Mouse (Mus musculus) small intestine, adult 2 months (tissue): Measurements from ENCODE around the gene Lipm. TPM values are rescaled to one million over a fixed set of nuclear protein-coding genes. Genes with fewer than 3 reads are reported as not detected.

Source experiments
- H3K27ac ChIP-seq: fragments of 200-500 bp; 2 replicates; pipeline ENCODE4 v1.5.1; 2012; ENCODE audit warnings: low read depth, low read length, control low read depth, inconsistent platforms; ENCODE audit not compliant: insufficient read depth
- H3K27me3 ChIP-seq: fragments of 200-500 bp; 2 replicates; pipeline ENCODE4 v1.6.1; 2012; ENCODE audit warnings: mild to moderate bottlenecking, moderate library complexity, low read length, inconsistent platforms; ENCODE audit not compliant: control insufficient read depth, insufficient read depth
- H3K36me3 ChIP-seq: fragments of 200-500 bp; 2 replicates; pipeline ENCODE4 v1.6.1; 2012; ENCODE audit warnings: mild to moderate bottlenecking, low read length, control low read depth, inconsistent platforms; ENCODE audit not compliant: control insufficient read depth, insufficient read depth
- H3K4me1 ChIP-seq: fragments of 200-500 bp; 2 replicates; pipeline ENCODE4 v1.6.1; 2012; ENCODE audit warnings: low read length, inconsistent platforms, mixed read lengths; ENCODE audit not compliant: control insufficient read depth, insufficient read depth, insufficient read length
- H3K4me3 ChIP-seq: fragments of 200-500 bp; 2 replicates; pipeline ENCODE4 v1.5.1; 2012; ENCODE audit warnings: low read depth, mild to moderate bottlenecking, control low read depth, inconsistent platforms, low read length, moderate library complexity
- CTCF ChIP-seq: fragments of 200-500 bp; IDR thresholded peaks from 2 replicates; pipeline ENCODE4 v1.5.1; 2012; ENCODE audit warnings: low read depth, mild to moderate bottlenecking, control low read depth, inconsistent platforms, low read length, moderate library complexity, mixed read lengths; ENCODE audit not compliant: insufficient replicate concordance, insufficient read length; ENCODE audit errors: extremely low read depth
- POLR2A ChIP-seq: fragments of 200-500 bp; IDR thresholded peaks from 2 replicates; pipeline ENCODE4 v1.6.1; 2012; ENCODE audit warnings: low read depth, mild to moderate bottlenecking, control low read depth, inconsistent platforms, low read length, moderate library complexity
- WGBS: fragments of 180-500 bp; shearing (Covaris S2); methylation state at CpG from one replicate; pipeline ENCODE4 v1.1.7; 2018; 5-methylcytosine and 5-hydroxymethylcytosine counted together
- polyA plus RNA-seq: library from polyadenylated mRNA; depleted of rRNA; stranded (reverse); fragments of >200 nt; gene quantifications from 2 replicates; pipeline ENCODE4 v1.2.3, GENCODE M21; 2012; rRNA removed

Gene Lipm
- polyA plus RNA-seq = not detected in 2 replicates

GRCm38 (mm10) chr19:34100633-34101032 is at the start of gene Lipm:
TSS of gene Lipm (plus strand) at chr19:34100933.
- Histone ChIP-seq H3K36me3 (no peaks in the 10 kb centered on the region), H3K4me1 (no peaks in the 10 kb centered on the region), H3K4me3 (no peak within 1 kb of the TSS), H3K27me3 (no peaks in the 10 kb centered on the region), H3K27ac (no peak within 1 kb of the TSS)
- TF ChIP-seq CTCF = no peak
- no peak for TF ChIP-seq POLR2A
- 83% methylated on average over 4 of the region's 4 CpGs for WGBS

- TF ChIP-seq POLR2A = no peak
- TF ChIP-seq CTCF = no peak
- Histone ChIP-seq H3K4me3 (no peak overlapping the region), H3K4me1 (no peaks in the 10 kb centered on the region), H3K27ac (no peak overlapping the region), H3K36me3 (no peaks in the 10 kb centered on the region), H3K27me3 (no peaks in the 10 kb centered on the region)
- WGBS = 77% methylated on average over 3 of the region's 3 CpGs
Observed at GRCm38 (mm10) chr19:34051502-34051901, 49.2 kb upstream of the Lipm start.

- Histone ChIP-seq H3K27ac (no peak overlapping the region), H3K27me3 (no peaks in the 10 kb centered on the region), H3K4me1 (no peaks in the 10 kb centered on the region), H3K36me3 (no peaks in the 10 kb centered on the region), H3K4me3 (no peak overlapping the region)
- no peak for TF ChIP-seq CTCF
- TF ChIP-seq POLR2A = no peak
- WGBS = 25% methylated on average over 1 of the region's 1 CpGs
Observed at GRCm38 (mm10) chr19:34063547-34063946, 37.2 kb upstream of the Lipm start.

- H3K36me3 ChIP-seq = no peaks in the 10 kb centered on the region
- H3K4me1 ChIP-seq = no peaks in the 10 kb centered on the region
- no peaks in the 10 kb centered on the region for H3K27me3 ChIP-seq
- H3K4me3 ChIP-seq = no peak overlapping the region
- WGBS = 89% methylated on average over 4 of the region's 4 CpGs
- TF ChIP-seq CTCF (no peak), POLR2A (no peak)
- H3K27ac ChIP-seq = no peak overlapping the region
Observed at GRCm38 (mm10) chr19:34064059-34064458, 36.7 kb upstream of the Lipm start.

DNA sequence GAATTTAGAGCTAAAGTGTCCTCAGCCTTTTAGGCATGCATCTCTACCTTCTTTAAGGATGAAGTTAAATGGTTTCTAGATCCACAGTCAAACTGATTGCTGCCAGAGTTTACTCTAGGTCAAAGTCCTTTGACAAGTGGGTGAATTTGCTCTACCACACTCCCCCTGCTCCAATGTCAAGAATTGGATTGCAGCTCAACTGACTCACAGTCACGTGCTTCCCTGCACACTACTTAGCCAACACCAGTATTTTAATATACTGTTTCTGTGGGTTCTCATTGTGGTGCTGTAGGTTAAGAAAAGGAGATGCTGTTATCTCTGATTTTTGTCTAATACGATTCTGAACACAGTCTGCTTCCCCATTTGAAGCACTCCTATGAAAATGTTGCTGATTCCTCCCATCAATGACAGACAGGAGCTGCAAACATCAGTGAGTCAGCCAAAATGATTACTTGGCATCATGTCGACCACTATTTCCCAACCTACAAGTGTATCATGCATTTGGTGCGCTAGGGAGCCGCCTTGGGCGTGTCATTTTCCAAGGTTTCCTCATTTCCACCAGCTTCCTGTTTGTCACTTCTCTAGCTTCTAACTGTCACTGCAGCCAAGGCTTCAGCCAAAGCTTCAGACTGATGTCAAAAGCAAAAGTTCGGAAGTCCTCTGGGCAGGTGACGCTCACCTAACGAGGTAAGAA is 33.8 kb upstream of the Lipm start, which contains the start of gene Lipn:
Gene Lipn (plus strand): TSS at position 580 of the 694 bp plus-strand sequence.
- no peak within 1 kb of the TSS for H3K27ac ChIP-seq
- no peak within 1 kb of the TSS for H3K4me3 ChIP-seq
- no peaks in the 10 kb centered on the region for H3K36me3 ChIP-seq
- no peaks in the 10 kb centered on the region for H3K4me1 ChIP-seq
- TF ChIP-seq POLR2A = no peak
- TF ChIP-seq CTCF = no peak
- 60% methylated on average over 9 of the region's 9 CpGs for WGBS
- no peaks in the 10 kb centered on the region for H3K27me3 ChIP-seq

DNA sequence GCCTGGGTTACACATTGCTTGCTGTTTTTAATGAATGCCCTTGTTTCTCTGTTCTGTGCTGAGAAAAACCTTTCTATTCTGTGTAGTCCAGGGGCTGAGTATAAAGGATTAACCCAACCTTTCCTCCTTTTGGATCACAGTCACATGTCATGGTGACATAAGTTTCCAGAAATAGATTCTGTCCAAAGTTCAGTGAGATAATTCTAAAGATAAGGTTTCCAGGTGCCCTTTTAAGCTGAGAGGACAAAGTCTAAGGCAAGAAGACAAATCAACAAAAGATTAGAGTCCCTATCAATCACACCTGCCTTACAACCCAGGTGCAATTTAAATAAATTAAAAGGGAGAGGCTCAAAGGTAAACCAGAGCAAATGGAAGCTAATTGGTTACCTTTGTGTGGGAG is 26.5 kb upstream of the Lipm start:
- H3K4me3 ChIP-seq = no peak overlapping the region
- TF ChIP-seq CTCF = no peak
- peaks cover 8% of the 10 kb centered on the region; the same call in 1 of the 2 replicates for H3K4me1 ChIP-seq
- H3K27me3 ChIP-seq = no peaks in the 10 kb centered on the region
- H3K36me3 ChIP-seq = no peaks in the 10 kb centered on the region
- peak overlapping the region; percentile 83 for H3K27ac ChIP-seq

DNA sequence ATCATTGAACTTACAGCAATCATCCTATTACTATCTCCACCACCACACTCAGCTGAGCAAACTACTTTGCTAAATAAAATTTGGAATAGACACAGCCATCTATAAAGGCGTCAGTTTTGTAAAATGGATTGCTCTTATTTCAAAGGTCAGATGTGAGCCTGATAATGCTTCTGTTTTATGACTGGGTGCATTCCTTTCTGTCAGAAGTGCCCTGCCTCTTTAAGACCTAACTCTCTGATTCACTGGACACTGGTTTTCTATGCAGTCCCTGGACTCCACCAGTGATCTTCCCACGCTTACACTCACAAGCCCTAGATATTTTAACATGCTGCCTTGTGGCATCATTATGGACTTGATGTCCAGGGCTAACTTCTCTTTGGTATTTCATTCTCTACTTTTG is 22.6 kb upstream of the Lipm start:
- TF ChIP-seq POLR2A (no peak), CTCF (no peak)
- WGBS = 34% methylated on average over 2 of the region's 2 CpGs

More for the DNA sequence above, 22.6 kb upstream of the Lipm start:
- no peak overlapping the region for H3K27ac ChIP-seq
- peaks cover 8% of the 10 kb centered on the region; the same call in 1 of the 2 replicates for H3K4me1 ChIP-seq
- H3K4me3 ChIP-seq = no peak overlapping the region
- H3K36me3 ChIP-seq = no peaks in the 10 kb centered on the region
- H3K27me3 ChIP-seq = no peaks in the 10 kb centered on the region
